Mouse (Mus musculus): ENCODE measurements around the gene Il6st.

Il6st gene

DNA sequence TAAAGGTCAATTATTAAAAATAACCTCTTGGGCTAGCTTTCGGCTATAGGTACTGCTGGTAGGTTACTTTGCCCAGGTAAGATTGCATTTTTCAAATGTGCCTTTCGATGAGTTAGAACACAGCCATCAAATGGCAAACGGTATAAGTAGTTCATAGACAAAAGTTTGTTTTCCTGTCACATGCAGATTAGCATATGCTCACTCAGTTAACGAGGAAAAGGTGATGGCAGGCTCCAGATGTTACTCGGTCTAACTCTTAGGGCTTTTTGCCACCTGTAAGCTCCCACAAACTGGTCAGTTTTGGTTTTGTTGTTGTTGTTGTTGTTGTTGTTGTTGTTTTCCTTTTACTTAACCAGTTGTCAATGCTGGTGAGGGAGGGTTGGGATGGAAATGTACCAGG lies 44.6 kb downstream of the Il6st start:
- in situ Hi-C loops (cut with MboI; ENCODE audit: low pct_unique_long_range_greater_than_20kb in 1 of 2, low sequenced_read_pairs in 2 of 2, unreplicated experiment in 1 of 2) = loop anchor here in 1 of 2 experiments (25.0 kb wide), 1 partner anchor 721 kb away; no protein-coding TSS in a partner anchor

DNA sequence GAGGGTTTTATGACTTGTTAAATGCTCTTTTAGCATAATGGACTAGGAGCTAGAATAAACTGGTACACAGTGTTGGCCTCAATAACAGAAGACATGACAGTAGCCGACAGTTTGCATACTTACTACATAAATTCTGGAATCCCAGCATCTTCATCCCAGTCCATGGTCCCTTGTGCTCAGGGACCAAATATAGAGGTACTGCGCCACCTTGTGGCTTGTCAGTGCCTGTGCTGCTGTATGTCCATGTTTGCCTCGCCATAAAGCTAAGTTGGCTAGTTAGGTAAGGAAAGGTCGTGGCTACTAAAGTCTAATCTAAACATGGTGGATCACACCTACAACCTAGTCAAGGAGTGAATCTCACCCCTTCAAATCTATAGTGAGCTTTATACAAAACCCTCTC lies 45.6 kb downstream of the Il6st start:
- in situ Hi-C loops (cut with MboI; ENCODE audit: low pct_unique_long_range_greater_than_20kb in 1 of 2, low sequenced_read_pairs in 2 of 2, unreplicated experiment in 1 of 2) = loop anchor here in 1 of 2 experiments (25.0 kb wide), 1 partner anchor 722 kb away; no protein-coding TSS in a partner anchor

DNA sequence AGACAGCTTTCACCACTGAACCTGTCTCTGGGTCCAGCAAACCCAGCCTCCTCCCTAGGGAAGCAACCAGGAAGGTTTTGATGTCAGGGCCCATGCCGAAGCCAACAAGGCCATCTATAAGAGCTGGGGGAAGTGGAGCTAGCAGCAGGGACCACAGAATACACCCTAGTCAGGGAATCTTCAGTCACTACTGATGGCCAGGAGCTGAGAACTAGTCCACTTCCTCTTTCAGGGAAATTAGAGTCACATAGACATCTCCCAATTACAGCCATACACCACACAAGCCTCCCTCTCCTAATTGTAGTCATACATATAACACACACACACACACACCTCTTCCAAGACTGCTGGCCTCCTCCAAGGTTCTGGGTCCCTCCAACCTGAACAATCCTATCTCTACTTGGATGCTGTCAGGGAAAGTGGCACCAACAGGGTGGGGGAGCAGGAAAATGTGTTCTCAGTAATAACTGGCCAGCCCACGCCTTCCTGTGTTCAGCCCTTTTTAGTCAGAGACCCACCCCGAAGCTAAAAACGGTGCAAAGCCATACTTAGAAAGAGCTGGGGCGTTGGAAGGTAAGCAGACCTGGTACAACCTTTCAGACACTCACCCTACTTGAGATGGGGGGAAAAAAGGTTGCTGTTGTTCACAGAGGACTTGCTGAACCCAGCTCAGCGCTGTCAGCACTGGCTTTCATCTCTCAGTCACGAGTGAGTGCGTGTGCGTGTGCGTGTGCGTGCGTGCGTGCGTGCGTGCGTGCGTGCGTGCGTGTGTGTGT lies 46.8 kb downstream of the Il6st start:
- in situ Hi-C loops (cut with MboI; ENCODE audit: low pct_unique_long_range_greater_than_20kb in 1 of 2, low sequenced_read_pairs in 2 of 2, unreplicated experiment in 1 of 2) = loop anchor here in 1 of 2 experiments (25.0 kb wide), 1 partner anchor 723 kb away; no protein-coding TSS in a partner anchor

DNA sequence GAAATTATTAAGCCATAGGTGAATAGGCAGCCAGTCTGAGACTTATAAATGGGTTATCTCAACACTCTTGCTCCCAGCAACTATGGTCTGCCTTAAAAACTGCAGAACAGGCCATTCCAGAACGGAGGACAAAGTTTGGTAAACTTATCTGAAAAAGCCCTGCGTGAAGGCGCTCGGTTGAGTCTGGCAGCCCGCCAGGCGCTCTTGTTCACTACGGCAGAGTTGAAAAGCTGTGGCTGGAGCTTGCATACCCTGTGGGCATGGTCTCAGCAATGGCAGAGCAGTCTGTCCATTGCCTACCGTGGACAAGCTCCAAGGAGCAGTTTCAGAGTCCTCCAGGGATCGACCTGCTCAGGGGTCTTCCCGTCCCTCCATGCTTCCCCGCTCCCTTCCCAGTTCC lies 47.4 kb downstream of the Il6st start:
- in situ Hi-C loops (cut with MboI; ENCODE audit: low pct_unique_long_range_greater_than_20kb in 1 of 2, low sequenced_read_pairs in 2 of 2, unreplicated experiment in 1 of 2) = loop anchor here in 1 of 2 experiments (25.0 kb wide), 1 partner anchor 724 kb away; no protein-coding TSS in a partner anchor

DNA sequence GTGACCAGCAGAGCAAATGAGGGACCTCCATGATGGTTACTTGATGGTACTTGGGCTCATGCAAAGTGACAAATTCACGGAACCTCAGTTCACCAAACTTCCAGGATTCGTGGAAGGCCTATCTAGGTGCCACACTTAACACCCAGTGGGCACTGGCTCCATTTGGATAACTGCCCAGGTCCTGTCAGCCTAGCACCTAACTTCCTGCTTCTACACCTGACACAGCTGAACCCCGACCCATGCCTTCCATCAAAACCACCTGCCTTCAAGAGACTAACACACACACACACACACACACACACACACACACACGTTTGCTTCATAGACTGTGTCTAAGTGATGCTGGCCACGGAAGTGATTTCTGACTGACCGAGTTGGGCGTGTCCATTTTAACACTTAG lies 47.9 kb downstream of the Il6st start:
- in situ Hi-C loops (cut with MboI; ENCODE audit: low pct_unique_long_range_greater_than_20kb in 1 of 2, low sequenced_read_pairs in 2 of 2, unreplicated experiment in 1 of 2) = loop anchor here in 1 of 2 experiments (25.0 kb wide), 1 partner anchor 725 kb away; no protein-coding TSS in a partner anchor

DNA sequence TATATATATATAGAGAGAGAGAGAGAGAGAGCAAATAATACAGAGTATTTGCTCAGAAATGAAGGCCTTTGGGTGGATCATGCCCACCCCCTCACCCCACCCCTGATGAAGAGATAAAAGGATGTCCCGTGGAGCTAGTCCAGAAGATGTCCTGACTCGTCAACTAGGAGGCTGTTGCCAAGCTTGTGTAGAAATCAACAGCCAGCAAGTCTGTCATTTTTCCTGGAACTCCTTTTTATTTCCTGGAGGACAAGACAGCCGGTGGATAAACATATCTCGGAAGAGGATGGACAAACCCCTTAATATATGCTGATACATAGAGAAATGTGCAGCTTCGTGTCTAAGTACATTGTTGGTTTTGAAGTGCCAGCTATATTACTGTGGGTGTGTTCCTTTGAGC lies 49.0 kb downstream of the Il6st start:
- in situ Hi-C loops (cut with MboI; ENCODE audit: low pct_unique_long_range_greater_than_20kb in 1 of 2, low sequenced_read_pairs in 2 of 2, unreplicated experiment in 1 of 2) = loop anchor here in 1 of 2 experiments (25.0 kb wide), 1 partner anchor 726 kb away; no protein-coding TSS in a partner anchor

DNA sequence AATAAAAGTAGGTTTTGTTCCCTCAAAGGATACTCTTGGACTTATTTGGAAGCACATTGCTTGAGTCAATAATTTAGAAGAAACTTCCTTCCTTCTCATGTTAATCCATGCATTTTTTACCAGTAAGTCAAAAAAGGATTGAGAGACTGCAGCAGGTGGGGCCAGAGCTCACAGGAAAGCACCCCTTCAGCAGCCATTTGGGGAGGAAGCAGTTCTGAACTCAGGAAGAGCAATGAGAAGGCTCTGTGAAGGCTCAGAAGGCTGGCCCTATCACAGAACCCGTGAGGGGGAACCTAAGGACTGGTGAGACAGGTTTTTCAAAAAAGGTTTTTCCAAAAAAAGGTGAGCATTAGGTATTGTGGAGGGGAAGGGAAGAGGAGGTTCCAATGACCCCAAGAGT lies 50.7 kb downstream of the Il6st start:
- in situ Hi-C loops (cut with MboI; ENCODE audit: low pct_unique_long_range_greater_than_20kb in 1 of 2, low sequenced_read_pairs in 2 of 2, unreplicated experiment in 1 of 2) = loop anchor here in 1 of 2 experiments (25.0 kb wide), 1 partner anchor 727 kb away; no protein-coding TSS in a partner anchor

DNA sequence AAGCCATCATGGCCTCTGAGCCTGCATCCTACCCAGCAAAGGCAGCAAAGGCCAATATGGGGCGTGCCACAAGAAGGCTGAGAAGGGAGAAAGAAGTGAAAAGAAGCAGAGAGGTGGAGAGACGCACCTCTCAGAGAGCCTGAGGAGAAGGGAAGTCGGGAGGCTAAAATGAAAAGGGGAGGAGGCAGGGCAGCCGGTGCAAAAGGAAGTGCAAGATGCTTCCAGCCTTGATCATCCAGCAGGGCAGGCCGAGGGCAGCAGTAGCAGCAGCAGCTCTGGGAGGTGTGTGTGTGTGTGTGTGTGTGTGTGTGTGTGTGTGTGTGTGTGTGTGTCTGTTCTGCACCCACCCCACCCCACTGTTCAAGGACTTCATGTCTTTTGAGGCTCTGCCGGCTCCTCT lies 58.4 kb downstream of the Il6st start:
- in situ Hi-C loops (cut with MboI; ENCODE audit: low pct_unique_long_range_greater_than_20kb in 1 of 2, low sequenced_read_pairs in 2 of 2, unreplicated experiment in 1 of 2) = loop anchor here (10.0 to 25.0 kb wide), 2 partner anchors 217 to 735 kb away; no protein-coding TSS in a partner anchor

DNA sequence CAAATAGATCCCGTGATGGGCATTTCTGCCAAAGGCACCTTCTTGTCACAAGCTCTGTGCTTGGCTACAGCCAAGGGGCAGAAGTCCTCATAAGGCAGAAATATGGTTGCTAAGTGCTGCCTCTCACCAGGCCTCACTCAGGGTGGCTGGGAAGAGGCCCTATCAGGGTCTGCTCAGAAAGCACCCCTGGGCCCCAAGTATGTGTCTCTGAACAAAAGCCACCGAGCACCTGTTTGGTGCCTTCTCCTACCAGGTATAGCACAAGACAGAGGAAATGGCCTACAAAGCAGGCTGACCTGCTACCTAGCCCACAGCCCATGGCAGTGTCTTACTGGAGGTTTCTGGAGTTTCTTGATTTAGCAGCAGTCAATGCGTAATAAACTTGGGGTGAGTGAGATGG lies 59.0 kb downstream of the Il6st start:
- in situ Hi-C loops (cut with MboI; ENCODE audit: low pct_unique_long_range_greater_than_20kb in 1 of 2, low sequenced_read_pairs in 2 of 2, unreplicated experiment in 1 of 2) = loop anchor here (10.0 to 25.0 kb wide), 2 partner anchors 218 to 736 kb away; no protein-coding TSS in a partner anchor

DNA sequence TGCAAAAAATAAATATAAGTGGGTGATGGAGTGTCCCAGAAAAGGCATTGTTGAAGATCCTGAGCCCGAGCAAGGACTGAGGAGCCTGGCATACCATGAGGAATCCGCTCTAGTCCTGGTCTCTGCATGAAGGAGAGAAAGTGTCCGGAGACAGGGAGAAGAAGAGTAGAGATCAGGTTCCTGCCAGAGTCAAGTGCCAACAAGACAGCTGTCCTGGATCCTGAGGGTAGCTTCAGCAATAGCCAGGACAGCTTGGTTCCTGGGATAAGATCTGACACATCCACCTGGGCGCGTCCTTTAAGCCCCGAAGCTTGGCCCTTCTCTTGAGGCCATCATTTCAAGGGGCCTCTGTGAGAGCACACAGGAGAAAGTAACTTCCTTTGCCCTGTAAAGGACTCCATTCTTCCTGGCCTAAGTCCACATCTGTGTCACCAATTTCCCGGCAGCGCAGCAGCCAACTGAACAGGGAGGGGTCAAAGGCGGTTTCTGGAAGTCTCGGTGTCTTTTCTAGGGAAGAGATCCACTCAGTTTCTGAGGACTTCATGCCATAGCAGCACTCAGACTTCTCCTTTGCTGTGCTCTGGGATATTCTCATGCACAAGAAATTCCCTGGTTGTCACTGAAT lies 59.6 kb downstream of the Il6st start:
- in situ Hi-C loops (cut with MboI; ENCODE audit: low pct_unique_long_range_greater_than_20kb in 1 of 2, low sequenced_read_pairs in 2 of 2, unreplicated experiment in 1 of 2) = loop anchor here (10.0 to 25.0 kb wide), 2 partner anchors 219 to 736 kb away; no protein-coding TSS in a partner anchor

DNA sequence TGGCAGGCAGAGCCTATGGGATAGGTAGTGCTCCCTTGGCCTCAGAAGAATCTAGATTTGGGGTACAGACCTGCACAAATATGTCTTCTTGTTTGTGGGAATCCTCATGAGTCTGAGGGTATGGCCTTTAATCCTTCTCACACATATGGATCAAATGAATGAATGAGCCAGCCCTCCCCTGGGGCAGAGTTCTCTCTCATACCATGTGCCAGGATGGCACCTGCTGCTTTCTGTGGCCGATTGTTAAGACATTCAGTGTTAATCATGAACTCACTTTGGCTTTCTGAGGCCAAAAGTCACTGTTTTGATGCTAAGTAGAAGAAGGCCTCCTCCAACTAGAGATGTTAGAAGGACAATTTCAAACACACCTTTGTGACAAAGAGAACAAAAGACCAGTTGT lies 63.3 kb downstream of the Il6st start:
- in situ Hi-C loops (cut with MboI; ENCODE audit: low pct_unique_long_range_greater_than_20kb in 1 of 2, low sequenced_read_pairs in 2 of 2, unreplicated experiment in 1 of 2) = loop anchor here (10.0 to 25.0 kb wide), 2 partner anchors 222 to 740 kb away; no protein-coding TSS in a partner anchor

DNA sequence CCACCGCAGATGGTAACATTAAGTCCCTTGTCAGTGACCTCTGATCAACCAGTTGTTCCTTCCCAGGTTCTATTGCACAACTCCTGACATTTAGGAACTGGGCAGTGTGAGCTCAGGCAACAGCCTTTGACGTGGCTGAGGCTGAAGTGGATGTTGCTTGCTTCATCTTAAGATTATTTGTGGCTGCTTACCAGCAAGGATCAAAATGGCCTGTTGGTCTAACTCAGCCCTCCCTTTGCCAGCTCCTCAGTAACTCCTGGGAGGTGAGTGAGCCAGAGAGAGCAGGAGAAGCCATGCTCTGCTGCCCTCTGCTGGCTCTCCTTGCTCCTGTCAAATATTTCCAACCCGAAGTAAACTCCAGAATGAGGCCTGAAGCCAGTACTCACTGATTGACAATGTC lies 66.0 kb downstream of the Il6st start:
- in situ Hi-C loops (cut with MboI; ENCODE audit: low pct_unique_long_range_greater_than_20kb in 1 of 2, low sequenced_read_pairs in 2 of 2, unreplicated experiment in 1 of 2) = loop anchor here (10.0 to 25.0 kb wide), 2 partner anchors 225 to 743 kb away; no protein-coding TSS in a partner anchor

DNA sequence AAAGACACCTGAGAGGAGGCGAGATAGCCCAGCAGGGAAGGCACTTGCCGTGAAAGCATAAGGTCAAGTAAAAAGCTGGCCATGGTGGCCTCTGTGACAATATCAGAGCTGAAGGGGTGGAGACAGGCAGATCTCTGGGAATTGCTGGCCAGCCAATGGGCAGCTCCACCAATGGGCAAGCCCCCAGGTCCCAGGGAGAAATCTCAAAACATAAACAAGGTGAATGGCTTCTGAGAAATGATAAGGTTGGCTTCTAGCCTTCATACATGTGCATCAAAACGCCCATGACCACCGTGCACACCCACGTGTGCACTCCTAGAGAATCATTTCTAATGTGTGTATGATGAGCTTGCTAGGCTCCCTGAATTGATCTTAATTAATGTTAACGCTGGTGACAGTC lies 68.4 kb downstream of the Il6st start:
- in situ Hi-C loops (cut with MboI; ENCODE audit: low pct_unique_long_range_greater_than_20kb in 1 of 2, low sequenced_read_pairs in 2 of 2, unreplicated experiment in 1 of 2) = loop anchor here in 1 of 2 experiments (25.0 kb wide), 1 partner anchor 745 kb away; no protein-coding TSS in a partner anchor

DNA sequence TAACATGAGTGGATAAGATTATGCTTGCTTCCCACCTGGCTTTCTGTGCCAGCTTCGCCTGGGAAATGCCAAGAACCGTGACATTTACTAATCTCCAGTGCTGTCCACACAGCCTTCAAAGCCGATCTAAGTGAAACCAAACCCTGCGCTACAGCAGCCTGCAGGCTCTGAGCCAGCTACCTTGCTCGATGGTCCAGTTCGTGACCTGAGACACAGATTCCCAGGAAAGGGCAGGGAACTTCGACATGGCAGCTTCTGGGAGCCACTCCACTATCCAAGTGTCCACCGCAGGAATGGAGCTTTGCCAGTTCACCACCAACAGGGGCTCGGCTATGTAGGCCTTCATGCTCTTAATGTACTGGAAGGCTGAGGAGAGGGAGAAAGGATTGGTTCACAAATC lies 69.7 kb downstream of the Il6st start:
- in situ Hi-C loops (cut with MboI; ENCODE audit: low pct_unique_long_range_greater_than_20kb in 1 of 2, low sequenced_read_pairs in 2 of 2, unreplicated experiment in 1 of 2) = loop anchor here in 1 of 2 experiments (25.0 kb wide), 1 partner anchor 746 kb away; no protein-coding TSS in a partner anchor

DNA sequence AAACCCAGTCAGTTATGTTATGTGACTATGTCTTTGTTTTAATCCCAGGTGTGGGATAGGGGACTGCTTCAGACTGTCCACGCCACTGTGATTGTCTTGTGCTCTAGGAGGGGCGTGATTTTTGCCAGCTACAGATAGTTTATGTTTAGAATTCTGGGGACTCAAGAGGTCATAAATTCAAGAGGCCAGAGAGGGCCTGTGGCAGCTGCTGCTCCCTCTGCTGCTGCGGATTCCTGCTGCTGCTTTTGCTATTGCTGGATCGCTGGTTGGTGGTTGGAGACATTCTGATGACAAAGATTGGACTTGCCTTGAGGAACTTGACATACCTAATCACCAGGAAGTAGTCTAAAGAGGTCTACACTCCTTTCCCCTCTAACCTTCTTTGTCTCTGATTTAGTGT lies 72.7 kb downstream of the Il6st start:
- in situ Hi-C loops (cut with MboI; ENCODE audit: low pct_unique_long_range_greater_than_20kb in 1 of 2, low sequenced_read_pairs in 2 of 2, unreplicated experiment in 1 of 2) = loop anchor here in 1 of 2 experiments (25.0 kb wide), 1 partner anchor 749 kb away; no protein-coding TSS in a partner anchor

DNA sequence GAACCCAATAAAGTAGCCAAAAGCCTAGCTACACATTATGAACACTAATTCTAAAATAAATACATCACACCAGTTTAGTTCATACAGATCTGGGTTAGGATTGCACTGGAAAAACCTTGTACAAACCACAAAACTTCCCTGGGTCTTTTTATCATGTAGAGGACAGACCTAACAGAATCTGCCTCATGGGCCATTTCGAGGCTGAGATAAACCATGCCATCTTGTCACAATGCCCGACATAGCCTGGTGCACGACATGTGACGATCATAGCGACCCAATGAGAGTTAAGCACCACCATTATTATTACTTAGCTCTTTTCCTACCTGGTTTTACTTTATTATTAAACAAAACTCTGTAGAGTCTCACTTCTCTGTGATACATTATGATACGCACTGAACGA lies 73.2 kb downstream of the Il6st start:
- in situ Hi-C loops (cut with MboI; ENCODE audit: low pct_unique_long_range_greater_than_20kb in 1 of 2, low sequenced_read_pairs in 2 of 2, unreplicated experiment in 1 of 2) = loop anchor here in 1 of 2 experiments (25.0 kb wide), 1 partner anchor 750 kb away; no protein-coding TSS in a partner anchor

DNA sequence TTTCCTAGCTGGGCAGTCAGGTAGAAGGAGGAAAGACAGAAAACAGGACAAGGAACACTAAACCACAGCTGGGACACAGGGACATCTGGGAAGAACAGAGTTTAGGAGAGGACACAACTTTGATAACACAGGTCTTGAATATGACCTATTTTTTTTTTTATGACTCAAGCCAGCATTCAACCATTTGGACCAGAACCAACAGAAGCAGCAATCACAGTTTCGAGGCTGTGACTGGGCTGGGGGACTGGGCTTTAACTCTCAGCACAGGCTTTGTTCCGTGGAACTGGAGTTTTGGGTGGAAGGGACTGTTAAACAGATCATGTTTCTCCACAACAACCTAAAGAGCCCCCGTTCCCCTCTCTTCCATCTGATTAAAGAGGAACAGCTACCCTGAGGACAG lies 76.7 kb downstream of the Il6st start:
- in situ Hi-C loops (cut with MboI; ENCODE audit: low pct_unique_long_range_greater_than_20kb in 1 of 2, low sequenced_read_pairs in 2 of 2, unreplicated experiment in 1 of 2) = loop anchor here in 1 of 2 experiments (25.0 kb wide), 1 partner anchor 753 kb away; no protein-coding TSS in a partner anchor

DNA sequence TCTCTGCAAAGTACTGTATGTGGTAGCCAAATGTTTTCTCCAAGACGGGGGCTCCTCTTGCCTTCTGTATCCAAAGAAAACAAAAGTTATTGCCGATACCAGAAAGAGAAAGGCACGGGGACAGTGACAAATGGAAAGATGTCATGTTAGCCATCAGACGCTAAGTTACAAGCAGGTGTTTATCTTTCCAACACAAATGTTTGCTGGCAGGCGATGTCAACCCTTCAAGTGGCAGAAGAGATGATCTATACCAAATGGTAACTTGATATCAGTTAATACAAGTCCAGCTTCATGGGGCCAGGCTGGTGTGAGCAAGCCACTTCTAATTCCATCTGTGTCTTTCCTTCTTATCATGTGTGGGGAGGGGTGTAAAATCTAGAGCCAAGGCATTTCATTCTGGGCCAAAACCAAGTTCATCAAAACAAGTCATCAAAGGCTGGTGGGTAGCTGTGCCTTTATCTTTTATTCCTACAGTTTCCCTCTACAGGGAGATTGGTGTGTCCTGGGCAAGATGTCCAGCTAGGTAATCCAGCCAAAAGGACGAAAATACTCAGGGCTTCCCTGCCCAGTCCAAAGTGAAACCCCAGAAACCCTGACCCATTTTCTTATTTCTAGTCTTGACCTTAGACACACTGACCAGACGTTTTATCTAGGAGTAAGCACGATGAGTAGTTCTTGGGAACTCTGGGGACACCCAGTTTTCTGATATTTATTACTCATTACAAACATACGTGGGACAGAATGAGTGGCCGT lies 77.5 kb downstream of the Il6st start:
- in situ Hi-C loops (cut with MboI; ENCODE audit: low pct_unique_long_range_greater_than_20kb in 1 of 2, low sequenced_read_pairs in 2 of 2, unreplicated experiment in 1 of 2) = loop anchor here in 1 of 2 experiments (25.0 kb wide), 1 partner anchor 754 kb away; no protein-coding TSS in a partner anchor
